Mouse (Mus musculus): ENCODE measurements around the gene Sgcd.

DNA sequence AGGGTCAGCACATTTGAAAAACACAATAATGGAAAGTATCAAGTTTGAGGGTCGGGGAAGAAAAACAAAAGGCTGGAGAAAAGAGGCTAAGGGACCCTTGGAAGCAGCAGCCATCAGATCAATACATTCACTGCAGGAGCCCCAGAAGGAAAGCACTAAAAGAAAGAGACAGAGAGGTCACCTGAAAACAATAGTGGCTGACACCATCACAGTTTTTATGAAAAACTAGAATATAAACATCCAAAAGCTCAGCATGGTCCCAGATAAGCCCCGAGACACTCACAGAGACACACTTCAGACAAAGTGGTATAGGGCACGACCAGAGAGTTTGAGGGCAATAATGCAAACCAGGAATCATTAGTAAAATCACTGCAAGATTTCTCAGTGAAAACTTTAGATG is 589.2 kb downstream of the Sgcd start:
- TF ChIP-seq CTCF (IDR thresholded peaks at IDR 0.05; ENCODE audit: insufficient read depth, low read depth, low read length) (no peak), POLR2A (IDR thresholded peaks at IDR 0.05; ENCODE audit: insufficient read depth, low read depth, low read length) (no peak)

Data from olfactory bulb, adult 2 months (tissue).